Mouse (Mus musculus) liver, embryonic 14.5 days (tissue): ENCODE measurements at regions not wholly inside any gene's neighbourhood (a gene's known extent, or its start where the extent isn't known, plus 50 kb on each side); places are given as distances from the start of the nearest gene placed in this dataset.

Source experiments
- CTCF ChIP-seq: IDR thresholded peaks from 2 replicates; pipeline ENCODE4 v1.5.1; 2016; ENCODE audit warnings: antibody characterized with exemption, low read depth, control low read depth
- EP300 ChIP-seq: IDR thresholded peaks from 2 replicates; pipeline ENCODE4 v1.6.1; 2016; ENCODE audit warnings: antibody characterized with exemption, low read depth

GRCm38 (mm10) chr15:50944976-50945375, 2939.7 kb upstream of the Gm7489 start:
- no peak for TF ChIP-seq CTCF
- TF ChIP-seq EP300, result no peak
